Mouse (Mus musculus) liver, embryonic 15.5 days (tissue): Measurements from ENCODE around the gene Rpl10. TPM values are rescaled to one million over a fixed set of nuclear protein-coding genes. Genes with fewer than 3 reads are reported as not detected.

Source experiments
- ATAC-seq: fragments of 200-750 bp; cut with Nextera tagmentation; 2 replicates; pipeline ENCODE4 v1.8.0; 2017; ENCODE audit warnings: moderate number of reproducible peaks, mild to moderate bottlenecking, moderate library complexity; ENCODE audit not compliant: insufficient read depth
- H3K27ac ChIP-seq: fragments of 300-500 bp; sonication (generic); replicated peaks from 2 replicates; pipeline ENCODE4 v1.5.1; 2015; ENCODE audit warnings: mild to moderate bottlenecking, inconsistent platforms
- H3K27me3 ChIP-seq: fragments of 300-500 bp; sonication (generic); 2 replicates; pipeline ENCODE4 v1.6.1; 2015; ENCODE audit warnings: mild to moderate bottlenecking, inconsistent platforms
- H3K36me3 ChIP-seq: fragments of 300-500 bp; sonication (generic); replicated peaks from 2 replicates; pipeline ENCODE4 v1.6.1; 2015; ENCODE audit warnings: moderate library complexity, mild to moderate bottlenecking, inconsistent platforms
- H3K4me1 ChIP-seq: fragments of 300-500 bp; sonication (generic); replicated peaks from 2 replicates; pipeline ENCODE4 v1.6.1; 2015; ENCODE audit warnings: inconsistent platforms
- H3K4me2 ChIP-seq: fragments of 300-500 bp; sonication (generic); 2 replicates; pipeline ENCODE4 v1.6.1; 2015; ENCODE audit warnings: moderate library complexity, mild to moderate bottlenecking, inconsistent platforms
- H3K4me3 ChIP-seq: fragments of 300-500 bp; sonication (generic); replicated peaks from 2 replicates; pipeline ENCODE4 v1.5.1; 2015; ENCODE audit warnings: mild to moderate bottlenecking, inconsistent platforms
- H3K9ac ChIP-seq: fragments of 300-500 bp; sonication (generic); 2 replicates; pipeline ENCODE4 v1.6.1; 2015; ENCODE audit warnings: moderate library complexity, mild to moderate bottlenecking, inconsistent platforms
- H3K9me3 ChIP-seq: fragments of 300-500 bp; sonication (generic); replicated peaks from 2 replicates; pipeline ENCODE4 v1.6.1; 2016; ENCODE audit warnings: inconsistent platforms
- WGBS: fragments of 180-500 bp; shearing (Covaris S2); methylation state at CpG from one replicate; pipeline ENCODE4 v1.1.7; 2015; ENCODE audit warnings: mixed read lengths; ENCODE audit not compliant: insufficient replicate concordance; 5-methylcytosine and 5-hydroxymethylcytosine counted together
- polyA plus RNA-seq: library from polyadenylated mRNA; unstranded; fragments of >200 nt; fragmentation: Nextera tagmentation; extraction: Ambion mirVana; gene quantifications from 2 replicates; pipeline ENCODE4 v1.2.1, GENCODE M21; 2015

Gene Rpl10
- polyA plus RNA-seq, 1 experiment from 2014 or later = 378 TPM

- no peak overlapping the region for H3K27ac ChIP-seq
- H3K4me1 ChIP-seq = peaks cover 37% of the 10 kb centered on the region
- H3K9me3 ChIP-seq = no peaks in the 10 kb centered on the region
- H3K4me3 ChIP-seq = 0 out of 2 replicates have a peak overlapping the region, but pooled peaks have one; percentile 46
- WGBS = 7% methylated on average over 3 of the region's 3 CpGs
- no peak for ATAC-seq
- no peak overlapping the region for H3K9ac ChIP-seq
- H3K36me3 ChIP-seq = no peaks in the 10 kb centered on the region
- peaks cover 11% of the 10 kb centered on the region; the same call in 1 of the 2 replicates for H3K27me3 ChIP-seq
- H3K4me2 ChIP-seq = peak overlapping the region; percentile 68
These were observed 22.0 kb upstream of the Rpl10 start for GRCm38 (mm10) chrX:74248651-74249050.

DNA sequence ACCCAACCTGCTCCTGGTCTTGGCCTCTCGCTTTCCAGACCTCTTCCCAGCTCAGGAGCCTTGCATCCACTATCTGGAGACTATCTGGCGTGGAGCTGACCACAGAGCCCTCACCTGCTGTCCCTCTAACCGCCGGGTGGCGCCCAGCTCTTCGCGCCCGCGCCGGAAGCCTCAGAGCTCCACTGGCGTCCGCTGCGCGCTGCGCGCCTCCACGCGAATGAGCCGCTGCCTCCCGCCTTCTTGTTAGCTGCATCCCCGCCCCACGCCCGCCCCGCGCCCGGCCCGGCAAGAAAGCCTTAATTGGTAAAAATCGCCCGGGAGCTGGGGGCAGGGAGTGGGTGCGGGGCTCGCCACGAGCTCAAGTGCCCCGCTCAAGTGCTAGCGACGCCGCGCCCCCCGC is 21.0 kb upstream of the Rpl10 start, which contains the start of gene Flna:
Gene Flna, minus strand, starts transcription at position 206 of the 400 bp plus-strand sequence.
- Histone ChIP-seq H3K4me3 (peak within 1 kb of the TSS; percentile 46), H3K27ac (no peak within 1 kb of the TSS), H3K36me3 (no peaks in the 10 kb centered on the region), H3K27me3 (peaks cover 11% of the 10 kb centered on the region; the same call in 1 of the 2 replicates), H3K4me1 (peaks cover 28% of the 10 kb centered on the region), H3K9ac (peak within 1 kb of the TSS; percentile 37; the same call in 1 of the 2 replicates), H3K9me3 (no peaks in the 10 kb centered on the region), H3K4me2 (peak within 1 kb of the TSS; percentile 68)
- 12% methylated on average over 38 of the region's 38 CpGs for WGBS
- ATAC-seq = no peak

DNA sequence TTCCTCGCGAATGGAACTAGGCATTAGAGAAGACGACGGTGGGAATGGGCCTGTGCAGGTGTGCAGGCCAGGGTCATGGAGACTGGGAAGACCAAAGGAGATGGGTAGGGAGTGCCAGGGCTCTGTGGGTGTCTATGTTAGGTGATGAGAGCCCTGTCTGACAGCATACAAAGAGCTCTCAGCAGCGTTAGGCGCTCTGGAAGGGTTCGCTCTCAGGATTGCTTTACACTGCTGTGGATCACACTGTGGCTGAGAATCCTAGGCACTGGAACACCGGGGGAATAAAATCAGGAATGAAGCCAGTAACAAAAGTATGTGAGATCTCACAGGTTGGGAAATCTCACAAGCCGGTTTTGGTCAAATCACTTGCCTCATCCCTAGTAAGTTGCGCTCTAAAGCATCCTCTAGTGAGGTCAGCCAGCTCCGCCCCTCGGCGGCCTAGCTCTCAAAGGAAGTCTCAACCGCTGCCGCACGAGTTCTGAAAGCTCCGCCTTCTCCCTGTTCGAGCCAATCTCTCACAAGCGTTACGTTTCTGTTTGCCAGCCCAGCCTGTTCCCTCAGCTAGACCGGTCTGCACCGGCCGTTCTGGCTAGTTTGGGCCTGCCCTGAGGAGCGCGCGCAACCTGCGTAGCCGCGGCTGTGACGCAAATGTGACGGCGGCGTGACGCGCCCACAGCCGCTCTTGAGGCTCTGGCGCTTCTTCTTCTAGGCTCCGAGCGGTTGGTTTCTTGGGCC is 16.3 kb upstream of the Rpl10 start, which contains the start of gene Emd:
Gene Emd, plus strand, starts transcription at position 535 of the 735 bp plus-strand sequence.
- H3K36me3 ChIP-seq = 0 out of 2 replicates have a peak, but pooled peaks cover 5% of the 10 kb centered on the region

DNA sequence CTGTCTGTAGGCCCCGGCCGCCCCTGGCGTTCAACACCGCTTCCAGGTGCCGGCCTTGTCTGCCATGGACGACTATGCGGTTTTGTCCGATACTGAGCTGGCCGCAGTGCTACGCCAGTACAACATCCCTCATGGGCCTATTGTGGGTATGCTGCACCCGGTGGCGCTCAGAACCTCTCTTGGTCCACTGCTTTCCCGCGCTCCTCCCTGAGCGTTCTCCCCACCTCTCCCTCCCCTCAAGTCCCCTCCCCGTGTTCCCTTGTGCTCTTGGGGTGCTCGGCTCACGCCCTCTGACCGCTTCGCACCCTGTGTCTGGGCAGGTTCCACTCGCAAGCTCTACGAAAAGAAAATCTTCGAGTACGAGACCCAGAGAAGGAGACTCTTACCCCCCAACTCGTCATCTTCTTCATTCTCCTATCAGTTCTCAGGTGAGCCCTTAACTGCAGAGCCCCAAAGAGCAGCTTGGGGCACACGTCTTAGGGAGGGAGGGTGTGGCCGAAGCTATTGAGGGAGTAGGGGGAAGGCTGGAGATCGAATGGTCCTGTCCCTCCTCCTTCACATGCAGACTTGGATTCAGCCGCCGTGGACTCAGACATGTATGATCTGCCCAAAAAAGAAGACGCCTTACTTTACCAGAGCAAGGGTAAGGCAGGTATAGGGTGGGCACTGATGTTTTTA is 15.6 kb upstream of the Rpl10 start:
- Histone ChIP-seq H3K36me3 (0 out of 2 replicates have a peak, but pooled peaks cover 5% of the 10 kb centered on the region), H3K9ac (peak overlapping the region; percentile 66), H3K27me3 (no peaks in the 10 kb centered on the region; the same call in 1 of the 2 replicates), H3K4me2 (peak overlapping the region; percentile 79), H3K27ac (peak overlapping the region; percentile 91), H3K4me1 (peaks cover 10% of the 10 kb centered on the region), H3K4me3 (peak overlapping the region; percentile 68), H3K9me3 (no peaks in the 10 kb centered on the region)
- ATAC-seq = peak; percentile 66
- WGBS = 21% methylated on average over 31 of the region's 31 CpGs

More for the DNA sequence above, 16.3 kb upstream of the Rpl10 start, which contains the start of gene Emd:
- H3K4me2 ChIP-seq = peak within 1 kb of the TSS; percentile 79
- WGBS = 26% methylated on average over 39 of the region's 39 CpGs
- H3K4me3 ChIP-seq = peak within 1 kb of the TSS; percentile 68
- H3K4me1 ChIP-seq = peaks cover 16% of the 10 kb centered on the region
- H3K9ac ChIP-seq = peak within 1 kb of the TSS; percentile 66
- peak within 1 kb of the TSS; percentile 91 for H3K27ac ChIP-seq
- no peaks in the 10 kb centered on the region for H3K9me3 ChIP-seq
- H3K27me3 ChIP-seq = peaks cover 6% of the 10 kb centered on the region; the same call in 1 of the 2 replicates
- ATAC-seq = peak; percentile 96

GRCm38 (mm10) chrX:74257746-74258145 is 12.9 kb upstream of the Rpl10 start:
- no peak overlapping the region for H3K4me2 ChIP-seq
- no peak overlapping the region for H3K9ac ChIP-seq
- 67% methylated on average over 3 of the region's 3 CpGs for WGBS
- ATAC-seq = no peak
- no peaks in the 10 kb centered on the region for H3K27me3 ChIP-seq
- no peak overlapping the region for H3K4me3 ChIP-seq
- H3K9me3 ChIP-seq = no peaks in the 10 kb centered on the region
- H3K4me1 ChIP-seq = peaks cover 10% of the 10 kb centered on the region
- H3K27ac ChIP-seq = no peak overlapping the region
- H3K36me3 ChIP-seq = 0 out of 2 replicates have a peak, but pooled peaks cover 5% of the 10 kb centered on the region

GRCm38 (mm10) chrX:74269736-74270061 is 913 bp upstream of the Rpl10 start:
- Histone ChIP-seq H3K4me3 (peak overlapping the region; percentile 67), H3K27me3 (no peaks in the 10 kb centered on the region), H3K27ac (peak overlapping the region; percentile 92), H3K4me1 (peaks cover 10% of the 10 kb centered on the region; the same call in 1 of the 2 replicates), H3K36me3 (peaks cover 14% of the 10 kb centered on the region), H3K9ac (peak overlapping the region; percentile 54), H3K4me2 (peak overlapping the region; percentile 80), H3K9me3 (no peaks in the 10 kb centered on the region)
- 32% methylated on average over 3 of the region's 3 CpGs for WGBS
- ATAC-seq = peak; percentile 3; the same call in 1 of the 2 replicates

DNA sequence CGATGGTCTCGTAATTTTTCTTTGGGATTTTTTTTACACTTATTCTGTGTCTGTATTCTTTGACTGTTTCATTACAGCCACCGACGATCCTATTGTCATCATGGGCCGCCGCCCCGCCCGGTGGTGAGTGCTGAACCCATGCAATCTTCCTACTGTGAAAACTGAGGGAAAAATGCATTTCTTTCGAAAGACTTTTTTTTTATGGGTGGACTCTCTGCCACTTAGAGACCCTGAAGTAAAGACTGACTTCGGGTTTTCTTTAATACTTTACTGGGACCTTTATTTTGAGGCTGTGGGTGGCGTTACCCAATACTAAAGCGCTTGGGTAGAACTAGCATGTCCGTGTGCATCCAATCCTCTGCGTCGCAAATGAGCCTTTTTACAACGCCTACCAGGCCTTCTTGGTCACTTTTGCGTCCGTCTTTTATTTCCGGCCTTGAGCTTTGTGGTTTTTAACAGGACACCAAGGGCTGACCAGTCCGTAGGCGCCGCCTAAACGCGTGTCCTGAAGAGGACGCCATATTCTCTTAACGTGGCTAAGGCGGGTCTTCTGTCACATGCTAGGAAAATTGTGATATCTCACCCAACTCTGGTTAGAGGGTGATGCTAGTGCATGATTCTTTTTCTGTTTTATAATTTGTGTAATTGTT is 415 bp downstream of the Rpl10 start:
- H3K4me2 ChIP-seq = peak overlapping the region; percentile 72
- H3K9ac ChIP-seq = peak overlapping the region; percentile 60
- H3K36me3 ChIP-seq = peaks cover 14% of the 10 kb centered on the region
- H3K27me3 ChIP-seq = no peaks in the 10 kb centered on the region
- WGBS = 16% methylated on average over 27 of the region's 27 CpGs
- H3K9me3 ChIP-seq = no peaks in the 10 kb centered on the region
- H3K27ac ChIP-seq = peak overlapping the region; percentile 68
- ATAC-seq = no peak
- peak overlapping the region; percentile 67 for H3K4me3 ChIP-seq
- peaks cover 10% of the 10 kb centered on the region; the same call in 1 of the 2 replicates for H3K4me1 ChIP-seq

DNA sequence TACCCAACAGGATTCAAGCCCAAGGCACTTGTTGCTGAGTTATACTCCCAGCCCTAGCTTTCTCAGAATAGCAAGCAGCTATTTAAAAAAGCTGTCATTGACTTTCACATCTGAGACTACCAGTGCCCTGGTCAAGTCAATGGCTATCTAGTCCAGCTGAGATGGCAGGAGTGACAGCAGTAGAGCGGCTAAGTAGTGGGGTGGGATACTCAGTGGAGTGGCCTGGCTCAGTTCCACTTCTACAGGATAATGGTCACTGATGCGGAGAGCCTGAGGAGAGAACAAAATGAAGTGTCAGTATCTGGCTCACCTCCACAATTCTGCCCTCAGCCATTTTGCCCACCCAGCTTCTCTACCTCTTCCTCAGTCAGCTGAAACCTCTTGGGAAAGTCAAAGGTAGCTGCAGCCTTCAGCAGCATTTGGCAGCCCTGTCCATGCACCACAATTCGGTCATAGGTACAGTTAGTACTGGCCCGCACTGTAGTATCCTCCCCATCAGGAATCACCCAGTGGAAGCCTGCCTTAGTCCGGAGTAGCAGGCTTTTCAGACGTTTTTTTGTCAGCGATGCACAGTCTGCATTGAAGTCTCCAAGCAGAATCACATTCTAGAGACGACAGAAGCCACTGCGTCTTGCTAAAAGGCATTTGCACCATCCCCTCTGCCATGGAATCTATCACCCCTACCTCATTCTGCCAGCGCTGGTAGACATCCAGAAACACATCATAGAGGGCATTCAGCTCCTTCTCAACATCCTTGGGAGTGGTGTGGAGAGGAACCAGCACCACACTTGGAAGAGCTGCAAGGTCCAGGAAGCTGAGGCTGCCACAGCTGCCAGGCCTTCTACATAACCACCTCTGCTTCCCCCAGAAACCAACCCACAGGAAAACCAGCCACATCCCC is 3.1 kb downstream of the Rpl10 start:
- Histone ChIP-seq H3K4me2 (no peak overlapping the region), H3K9ac (no peak overlapping the region), H3K36me3 (peaks cover 21% of the 10 kb centered on the region), H3K9me3 (no peaks in the 10 kb centered on the region), H3K4me1 (peaks cover 15% of the 10 kb centered on the region; the same call in 1 of the 2 replicates), H3K27ac (peak overlapping the region; percentile 24; the same call in 1 of the 2 replicates), H3K4me3 (no peak overlapping the region), H3K27me3 (no peaks in the 10 kb centered on the region)
- ATAC-seq = no peak
- WGBS = 19% methylated on average over 10 of the region's 10 CpGs

DNA sequence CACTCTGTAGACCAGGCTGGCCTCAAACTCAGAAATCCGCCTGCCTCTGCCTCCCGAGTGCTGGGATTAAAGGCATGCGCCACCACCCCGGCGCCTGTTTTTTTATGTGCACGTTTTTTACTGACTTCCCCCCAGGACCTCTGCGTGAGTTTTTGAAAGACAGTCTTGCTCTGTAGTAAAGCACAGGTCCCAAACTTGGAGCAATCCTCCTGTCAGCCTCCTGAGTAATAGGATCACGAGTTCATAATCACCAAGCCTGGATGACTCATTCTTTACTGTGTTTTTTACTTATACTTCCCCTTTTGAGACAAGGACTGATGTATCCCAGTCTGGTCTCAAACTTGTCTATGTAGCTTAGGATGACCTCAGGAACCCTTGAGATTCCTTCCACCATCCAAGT is 7.3 kb downstream of the Rpl10 start:
- Histone ChIP-seq H3K9me3 (no peaks in the 10 kb centered on the region), H3K9ac (no peak overlapping the region), H3K36me3 (peaks cover 15% of the 10 kb centered on the region; the same call in 1 of the 2 replicates), H3K27ac (no peak overlapping the region), H3K4me1 (peaks cover 24% of the 10 kb centered on the region; the same call in 1 of the 2 replicates), H3K4me2 (no peak overlapping the region), H3K27me3 (no peaks in the 10 kb centered on the region), H3K4me3 (no peak overlapping the region)
- 58% methylated on average over 8 of the region's 8 CpGs for WGBS
- ATAC-seq = no peak
